Mouse (Mus musculus) urinary bladder, adult 2 months (tissue): Measurements from ENCODE around the gene Zdhhc25. TPM values are rescaled to one million over a fixed set of nuclear protein-coding genes. Genes with fewer than 3 reads are reported as not detected.

Experiments
- DNase-seq: peaks from one replicate; pipeline ENCODE4 v3.0.0; 2022; ENCODE audit warnings: low spot score
- polyA plus RNA-seq: library from polyadenylated mRNA; depleted of rRNA; stranded (reverse); fragments of >200 nt; gene quantifications from 2 replicates; pipeline ENCODE4 v1.2.3, GENCODE M21; 2012; rRNA removed

Gene Zdhhc25
- not detected in 2 replicates for polyA plus RNA-seq

- no peak for DNase-seq
Measured at GRCm38 (mm10) chr15:88600002-88600401, at the start of gene Zdhhc25. TSS of gene Zdhhc25 (plus strand) at chr15:88600302.

DNA sequence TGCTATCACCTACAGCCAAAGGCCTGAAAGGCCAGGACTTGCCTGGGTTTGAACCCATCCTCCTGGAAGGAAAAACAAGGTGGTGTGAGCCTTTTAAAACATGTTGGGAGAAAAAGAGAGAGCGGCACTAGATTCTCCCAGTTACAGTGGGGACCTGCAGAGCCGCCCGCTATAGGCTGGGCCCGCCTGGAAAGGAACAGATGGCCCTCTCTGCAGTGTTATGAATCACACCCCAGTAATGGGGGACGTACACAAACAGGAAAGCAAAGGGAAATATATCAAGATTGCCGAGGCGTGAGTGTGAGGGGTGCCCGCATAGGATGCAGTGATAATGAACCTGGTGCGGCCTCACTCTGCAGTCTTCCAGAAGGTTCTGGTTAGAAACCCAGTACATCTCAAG lies 47.2 kb upstream of the Zdhhc25 start:
- no peak for DNase-seq

DNA sequence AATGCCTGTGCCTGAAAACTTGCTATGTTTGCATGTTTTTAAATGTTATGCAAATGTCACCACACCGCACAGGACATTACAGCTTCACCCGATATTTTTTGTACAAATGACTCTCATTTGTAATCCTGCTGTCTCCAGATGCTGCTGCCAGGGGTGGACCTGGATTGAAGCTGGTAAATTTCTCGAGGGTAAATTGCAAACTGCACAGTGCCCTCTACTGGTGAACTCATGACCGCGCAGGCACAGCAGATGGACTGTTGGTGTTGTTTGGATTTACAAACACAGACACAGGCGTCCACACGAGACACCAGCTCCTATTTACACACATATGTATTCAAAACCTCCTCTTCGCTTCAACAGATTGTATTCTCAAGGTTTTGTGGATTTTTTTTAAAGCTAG lies 44.6 kb upstream of the Zdhhc25 start:
- DNase-seq: no peak

DNA sequence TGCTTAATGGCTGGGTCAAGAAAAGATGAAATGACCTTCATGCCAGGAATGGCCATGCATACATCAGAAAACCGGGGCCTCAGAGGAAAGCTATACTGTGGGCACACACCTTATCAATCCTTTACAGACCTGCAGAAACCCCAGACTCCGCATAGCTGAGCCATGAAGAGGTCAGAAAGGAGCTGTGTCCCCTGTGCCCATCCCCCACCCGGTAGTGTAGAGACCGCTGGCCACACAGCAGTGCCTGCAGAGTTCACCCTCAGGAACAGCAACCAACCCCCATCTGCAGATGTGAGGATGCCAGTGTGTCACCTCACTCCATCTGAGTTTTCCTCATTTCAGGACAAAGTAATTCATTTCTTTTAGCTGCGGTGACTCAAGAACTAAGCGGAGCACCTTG lies 39.5 kb upstream of the Zdhhc25 start:
- no peak for DNase-seq

DNA sequence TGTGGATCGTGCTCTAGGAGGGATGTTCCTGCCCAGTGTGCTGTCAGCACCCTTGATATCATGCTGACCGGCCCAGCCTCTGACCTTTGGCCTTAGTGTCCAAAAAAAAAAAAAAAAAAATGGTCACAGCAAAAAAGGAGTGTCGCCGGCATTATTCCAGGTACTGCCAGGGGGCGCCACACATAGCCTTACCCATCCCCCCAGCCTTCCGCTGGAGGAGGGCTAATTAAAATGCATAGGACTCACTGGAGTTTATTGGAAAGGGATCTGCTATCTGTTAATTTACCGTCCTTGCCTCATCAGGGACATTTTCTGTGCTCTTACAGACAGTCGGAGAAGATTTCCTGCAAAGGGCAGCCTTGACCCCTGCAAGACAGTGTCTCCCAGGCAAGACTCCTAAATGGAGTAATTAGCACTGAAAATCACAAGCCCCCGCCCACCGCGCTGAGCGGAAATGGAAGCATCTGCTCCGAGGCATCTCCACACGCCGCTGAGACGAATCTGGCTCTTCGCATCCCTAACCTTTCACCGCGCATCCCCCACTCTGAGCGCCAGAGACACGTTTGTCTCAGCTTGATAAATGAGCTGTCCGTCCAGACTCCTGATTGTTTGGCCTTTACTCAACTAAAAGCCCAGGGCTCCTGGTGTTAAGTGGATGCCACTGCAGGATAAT lies 38.9 kb upstream of the Zdhhc25 start:
- no peak for DNase-seq

DNA sequence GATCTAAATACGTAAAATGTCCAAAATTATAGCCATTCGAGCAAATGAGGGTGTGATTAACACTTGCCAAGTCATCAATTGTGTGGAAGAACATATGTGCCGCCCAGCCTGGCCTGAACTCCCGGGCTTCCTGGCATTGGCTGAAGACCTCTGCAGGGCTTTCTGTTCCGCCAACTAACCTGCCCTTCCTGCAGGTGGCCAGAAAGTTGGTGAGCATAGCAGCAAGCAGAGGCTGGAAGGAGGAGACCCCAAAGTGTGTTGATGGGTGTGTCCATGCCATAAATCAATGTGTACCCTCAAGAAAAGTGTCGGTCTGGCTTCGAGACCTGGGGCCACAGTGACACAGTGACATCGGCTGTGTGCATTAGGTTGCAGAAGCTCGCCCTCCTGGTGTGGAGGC lies 34.8 kb upstream of the Zdhhc25 start:
- no peak for DNase-seq

DNA sequence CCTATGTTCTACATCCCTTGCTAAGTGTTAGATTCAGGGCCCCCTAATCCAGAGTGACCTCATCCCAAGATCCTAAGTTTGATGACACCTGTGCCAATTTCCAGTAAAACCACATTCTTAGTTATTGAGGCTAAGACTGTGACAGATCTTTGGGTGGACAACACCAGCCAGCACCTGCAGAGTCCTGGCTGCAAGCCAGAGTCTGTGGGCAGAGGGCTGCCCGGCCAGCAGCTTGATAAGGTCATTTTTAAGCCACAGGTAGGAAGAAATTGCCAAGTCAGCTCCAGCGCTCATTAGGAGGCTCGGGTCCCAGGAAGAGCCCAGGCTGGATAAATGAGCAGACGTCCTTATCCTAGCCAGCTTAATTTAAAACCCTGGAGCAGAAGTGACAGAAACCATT lies 34.3 kb upstream of the Zdhhc25 start:
- no peak for DNase-seq

DNA sequence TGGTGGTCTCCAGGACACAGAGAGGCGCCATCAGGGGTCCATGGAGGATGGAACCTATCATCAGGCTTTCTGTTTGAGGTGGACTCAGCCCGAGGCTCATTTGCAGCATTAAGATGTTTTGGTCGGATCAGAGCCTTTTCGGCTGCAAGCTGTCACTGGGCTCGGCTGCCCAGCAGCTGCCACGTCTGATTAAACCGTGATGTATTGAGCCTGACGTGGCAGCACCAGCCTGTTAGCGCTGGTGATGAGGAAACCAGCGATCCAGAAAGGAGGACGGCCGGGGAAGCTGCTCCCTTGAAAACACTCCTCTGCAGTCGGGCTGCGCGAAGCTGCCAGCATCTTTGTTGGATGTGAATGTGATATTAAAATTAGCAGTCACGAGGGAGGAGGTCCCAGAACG lies 29.4 kb upstream of the Zdhhc25 start:
- no peak for DNase-seq

GRCm38 (mm10) chr15:88579461-88579860 lies 20.6 kb upstream of the Zdhhc25 start:
- no peak for DNase-seq

DNA sequence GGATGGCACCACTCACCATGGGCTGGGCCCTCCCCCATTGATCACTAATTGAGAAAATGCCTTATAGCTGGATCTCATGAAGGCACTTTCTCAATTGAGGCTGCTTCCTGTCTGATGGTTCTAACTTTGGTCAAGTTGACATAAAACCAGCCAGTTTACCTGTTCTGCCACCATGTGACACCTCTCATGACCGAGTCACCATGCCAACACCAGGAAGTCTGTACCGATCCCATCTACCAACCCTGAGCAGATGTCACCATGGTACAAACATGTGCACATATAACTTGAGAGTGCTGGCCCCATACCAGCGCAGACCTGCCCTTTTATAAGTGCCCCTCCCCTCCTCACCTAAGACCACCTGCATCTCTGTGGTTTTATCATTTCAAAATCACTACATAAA lies 2.4 kb downstream of the Zdhhc25 start:
- DNase-seq: no peak

DNA sequence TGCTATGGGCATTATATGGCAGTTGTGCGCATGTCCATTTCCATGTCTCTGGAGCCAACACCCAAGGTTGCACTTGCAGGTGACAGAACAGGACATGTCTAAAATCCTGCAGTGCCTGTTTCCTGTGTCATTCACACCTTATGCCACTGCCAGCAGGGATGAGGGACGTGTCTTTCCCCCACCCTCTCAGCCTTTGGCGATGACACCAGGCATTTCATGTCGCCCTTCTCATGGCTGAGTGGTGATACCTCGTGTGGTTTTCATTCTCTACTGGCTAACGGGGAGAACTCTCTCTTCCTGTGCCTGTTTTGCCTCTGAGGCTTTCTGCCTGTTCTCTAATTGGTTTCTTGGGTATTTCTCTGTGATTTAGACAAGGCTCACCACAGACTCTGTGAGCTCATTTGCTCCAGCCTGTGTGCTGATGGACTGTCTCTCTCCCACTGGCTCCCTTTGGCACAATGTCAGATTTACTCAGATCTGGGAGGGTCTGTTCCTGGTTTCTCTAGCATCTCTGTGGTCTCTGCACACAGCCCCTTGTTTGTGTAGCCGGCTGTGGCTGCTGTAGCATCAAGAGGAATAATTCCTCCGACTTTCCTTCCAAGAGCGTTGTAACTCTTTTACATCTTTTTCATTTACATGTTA lies 3.1 kb downstream of the Zdhhc25 start:
- DNase-seq: no peak

DNA sequence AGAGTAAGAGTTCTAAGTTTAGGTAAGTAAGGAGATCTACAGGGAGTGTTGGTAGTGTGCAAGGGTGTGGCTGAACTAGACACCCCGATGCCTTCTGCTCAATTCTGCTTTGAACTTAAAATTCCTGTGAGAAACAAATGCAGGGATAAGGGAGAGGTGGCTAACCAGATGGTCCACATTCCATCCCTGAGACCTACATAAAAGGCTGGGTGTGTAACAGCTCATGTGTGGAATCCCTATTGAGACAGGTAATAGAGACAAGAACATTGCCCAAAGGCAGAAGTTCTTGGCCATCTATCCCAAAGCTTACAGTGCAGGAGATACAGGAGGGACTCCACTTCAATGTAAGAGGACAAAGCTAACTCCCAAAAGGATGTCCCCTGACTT lies 3.6 kb downstream of the Zdhhc25 start:
- DNase-seq: no peak

- no peak for DNase-seq
Measured at GRCm38 (mm10) chr15:88604669-88605414, 4.7 kb downstream of the Zdhhc25 start.

DNA sequence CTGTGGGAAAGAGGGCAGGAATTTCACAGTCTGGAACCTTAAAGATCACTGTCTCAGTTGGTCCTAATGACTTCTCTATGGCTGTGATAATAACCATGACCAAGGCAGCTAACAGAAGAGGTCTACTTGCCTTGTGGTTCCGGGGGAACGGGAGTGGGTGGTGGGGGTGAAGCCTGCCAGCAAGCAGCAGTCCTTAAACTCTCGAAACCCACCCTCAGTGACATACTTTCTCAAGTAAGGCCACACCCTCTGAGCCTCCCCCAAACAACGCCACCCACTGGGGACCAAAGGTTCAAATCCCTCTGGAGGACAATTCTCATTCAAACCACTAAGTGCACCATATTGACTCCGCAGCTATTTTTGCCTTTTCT lies 5.3 kb downstream of the Zdhhc25 start:
- DNase-seq: no peak

- no peak for DNase-seq
Measured at GRCm38 (mm10) chr15:88617125-88617524, 17.0 kb downstream of the Zdhhc25 start.

- no peak for DNase-seq
Measured at GRCm38 (mm10) chr15:88618008-88618773, 18.1 kb downstream of the Zdhhc25 start.

DNA sequence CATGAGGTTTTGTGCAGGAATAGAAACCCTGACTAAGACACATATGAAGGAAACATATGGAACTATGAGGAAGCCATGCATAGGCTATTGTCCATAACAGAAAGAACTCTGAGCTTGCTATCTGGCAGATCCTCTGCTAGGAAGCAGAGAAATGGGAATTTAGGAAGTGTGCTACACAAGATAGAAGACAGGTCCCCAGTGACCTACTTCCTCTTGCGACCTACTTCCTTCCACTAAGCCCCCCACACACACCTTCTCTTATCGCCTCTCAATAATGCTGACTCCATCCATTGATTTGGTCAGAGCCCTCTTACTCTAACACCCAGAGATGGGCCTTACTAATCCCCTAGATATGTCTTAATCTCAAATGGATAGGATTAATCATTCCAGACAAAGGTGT lies 19.9 kb downstream of the Zdhhc25 start:
- no peak for DNase-seq

DNA sequence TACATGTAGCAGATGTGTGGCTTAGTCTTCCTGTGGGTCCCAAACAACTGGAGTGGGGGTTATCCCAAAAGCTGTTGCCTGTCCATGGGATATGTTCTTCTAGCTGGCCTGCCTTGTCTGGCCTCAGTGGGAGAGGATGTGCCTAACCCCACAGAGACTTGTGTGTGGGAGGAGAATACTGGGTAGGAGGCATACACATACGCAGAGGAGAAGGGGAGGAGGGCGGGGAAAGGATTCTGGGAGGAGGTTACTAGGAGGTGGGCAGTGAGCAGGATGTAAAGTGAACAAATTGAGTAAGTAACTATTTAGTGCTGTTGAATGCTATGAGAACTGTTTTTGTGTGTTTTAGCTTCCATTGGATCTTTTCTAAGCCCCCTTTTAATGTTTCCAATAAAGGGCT lies 23.8 kb downstream of the Zdhhc25 start:
- no peak for DNase-seq

DNA sequence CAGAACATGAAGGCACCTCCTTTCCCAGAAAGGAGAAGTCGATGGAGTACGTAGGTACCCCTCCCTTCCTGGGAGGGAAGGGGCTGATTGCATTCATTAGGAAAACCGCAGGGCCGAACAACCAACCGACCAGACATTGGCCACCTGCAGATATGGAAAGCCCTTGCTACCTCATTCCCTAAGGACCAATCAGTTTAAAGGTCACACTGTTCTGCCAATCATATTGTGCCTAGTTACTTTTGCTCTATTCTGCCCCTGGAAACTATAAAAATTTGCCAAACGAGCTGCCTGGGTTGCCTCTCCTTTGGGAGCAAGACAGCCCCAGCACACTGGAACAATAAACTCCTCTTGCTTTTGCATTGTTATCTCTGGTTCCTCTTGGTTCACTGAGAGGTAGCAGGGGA lies 24.8 kb downstream of the Zdhhc25 start:
- no peak for DNase-seq

DNA sequence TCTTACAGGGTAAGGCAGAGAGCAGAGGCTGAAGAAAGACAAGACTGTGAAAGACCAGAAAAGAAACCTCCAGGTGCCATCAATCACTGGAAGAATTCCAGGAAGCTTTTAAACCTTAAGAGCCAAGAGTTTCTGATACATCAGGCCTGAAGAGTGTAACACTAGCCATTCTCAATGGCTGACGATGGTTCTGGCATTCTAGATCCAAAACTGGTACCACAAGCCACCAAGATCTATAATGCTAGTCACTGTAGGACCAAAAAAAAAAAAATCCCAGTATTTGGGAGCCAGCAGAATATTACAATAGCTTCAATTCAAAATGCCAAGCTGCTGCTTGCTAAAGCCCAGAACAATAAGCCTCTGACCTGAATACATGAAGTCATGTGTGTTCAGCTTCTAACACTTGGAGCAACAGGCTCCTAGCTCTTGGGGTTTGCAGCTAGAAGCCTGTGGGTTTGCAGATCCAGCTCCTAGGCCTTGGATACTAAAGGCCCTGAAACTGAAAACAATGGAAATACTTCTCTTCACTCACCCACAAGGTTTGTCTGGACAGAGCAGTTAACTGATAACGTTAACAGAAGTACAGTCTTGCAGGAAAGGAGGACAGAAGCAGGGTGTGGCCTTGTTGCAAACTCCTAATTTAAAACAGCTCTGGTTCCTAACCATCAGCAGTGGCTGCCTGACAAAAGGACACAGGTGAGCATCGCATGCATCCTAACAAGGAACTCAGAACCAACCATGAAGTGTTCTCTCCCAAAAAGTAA lies 25.4 kb downstream of the Zdhhc25 start:
- no peak for DNase-seq

- DNase-seq: no peak
Measured at GRCm38 (mm10) chr15:88626886-88627488, 26.9 kb downstream of the Zdhhc25 start.
